Mouse (Mus musculus) cortical plate, adult 2 months (tissue): ENCODE measurements at regions not wholly inside any gene's neighbourhood (a gene's known extent, or its start where the extent isn't known, plus 50 kb on each side); places are given as distances from the start of the nearest gene placed in this dataset.
A peak's percentile ranks its signal among the peaks of the same experiment; 100 is the strongest.

Experiments
- H3K27ac ChIP-seq: fragments of 200-500 bp; 2 replicates; pipeline ENCODE4 v1.5.1; 2012; ENCODE audit warnings: low read length, control low read depth, inconsistent platforms; ENCODE audit not compliant: insufficient read depth
- H3K4me1 ChIP-seq: fragments of 200-500 bp; 2 replicates; pipeline ENCODE4 v1.6.1; 2011; ENCODE audit warnings: low read length; ENCODE audit not compliant: control insufficient read depth, insufficient read depth
- H3K4me3 ChIP-seq: fragments of 200-500 bp; 2 replicates; pipeline ENCODE4 v1.5.1; 2011; ENCODE audit warnings: mild to moderate bottlenecking, low read length, control low read depth; ENCODE audit not compliant: insufficient read depth
- CTCF ChIP-seq: fragments of 200-500 bp; IDR thresholded peaks from 2 replicates; pipeline ENCODE4 v1.5.1; 2011; ENCODE audit warnings: mild to moderate bottlenecking, control low read depth, low read length; ENCODE audit not compliant: insufficient read depth; ENCODE audit errors: extremely low read depth
- POLR2A ChIP-seq: fragments of 200-500 bp; IDR thresholded peaks from 2 replicates; pipeline ENCODE4 v1.6.1; 2011; ENCODE audit warnings: mild to moderate bottlenecking, low read length, control low read depth; ENCODE audit not compliant: insufficient read depth; ENCODE audit errors: extremely low read depth

DNA sequence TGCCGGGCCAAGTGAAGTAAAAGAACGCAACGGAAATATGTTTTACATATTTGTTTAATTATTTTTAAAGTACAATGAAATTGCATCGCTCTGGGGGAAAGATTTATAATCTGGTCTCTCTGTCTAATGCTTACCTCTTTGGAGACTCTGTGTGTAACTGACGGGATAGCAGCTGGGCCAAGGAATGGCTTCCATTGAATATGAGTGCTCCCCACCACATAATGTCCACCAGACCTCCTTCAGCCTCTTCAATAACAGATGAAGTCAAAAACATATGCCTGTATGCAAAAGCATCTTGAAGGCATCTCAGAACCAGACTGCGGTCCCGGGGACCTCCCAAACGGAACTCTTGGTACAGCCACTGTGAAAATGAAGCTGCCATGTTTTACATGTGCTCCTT lies 531.0 kb downstream of the Zfp536 start:
- TF ChIP-seq POLR2A (no peak), CTCF (no peak)
- H3K27ac ChIP-seq = no peak overlapping the region
- H3K4me1 ChIP-seq = no peaks in the 10 kb centered on the region
- no peak overlapping the region for H3K4me3 ChIP-seq

DNA sequence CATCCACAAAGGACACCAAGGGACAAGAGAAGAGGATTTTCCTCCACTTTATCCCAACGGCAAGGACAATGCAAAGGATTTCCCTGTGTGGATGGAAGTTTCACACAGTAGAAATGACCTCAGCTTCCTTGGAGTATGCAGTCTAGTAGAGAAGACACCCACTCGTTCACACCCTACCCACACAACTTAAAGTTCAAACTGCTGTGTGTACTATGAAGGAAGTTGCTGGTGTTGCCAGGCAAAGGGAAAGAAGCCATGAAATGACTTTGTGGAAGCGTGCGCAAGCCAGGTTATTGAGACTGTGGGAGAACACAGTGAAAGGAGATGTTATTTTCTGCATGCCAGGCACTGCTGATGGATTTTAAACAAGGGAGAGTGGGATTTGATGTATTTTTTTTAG lies 527.3 kb downstream of the Zfp536 start:
- no peak for TF ChIP-seq CTCF
- no peak for TF ChIP-seq POLR2A

DNA sequence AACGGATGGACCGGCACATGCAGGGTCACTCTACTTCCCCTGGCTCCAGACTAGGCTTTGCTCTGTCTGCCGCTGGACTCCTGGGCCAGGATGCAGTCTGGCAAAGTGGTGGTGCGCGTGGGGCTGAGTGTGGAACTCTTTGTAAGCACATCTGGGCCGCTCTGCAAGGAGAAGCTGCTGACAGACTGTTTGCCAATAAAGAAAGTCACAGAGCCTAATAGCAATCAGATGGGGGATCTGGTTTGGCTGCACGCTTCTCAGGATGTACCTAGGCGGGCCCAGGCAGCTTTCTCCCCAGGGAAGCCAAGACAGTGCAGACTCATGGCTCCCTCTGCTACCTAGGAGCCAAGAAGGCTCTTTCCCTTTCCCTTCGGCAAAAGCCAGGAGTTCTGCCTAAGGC lies 519.0 kb downstream of the Zfp536 start:
- no peaks in the 10 kb centered on the region for H3K4me1 ChIP-seq
- TF ChIP-seq POLR2A = no peak
- no peak for TF ChIP-seq CTCF
- H3K4me3 ChIP-seq = no peak overlapping the region
- H3K27ac ChIP-seq = no peak overlapping the region

More for the DNA sequence above, 527.3 kb downstream of the Zfp536 start:
- Histone ChIP-seq H3K27ac (no peak overlapping the region), H3K4me3 (no peak overlapping the region), H3K4me1 (no peaks in the 10 kb centered on the region)

DNA sequence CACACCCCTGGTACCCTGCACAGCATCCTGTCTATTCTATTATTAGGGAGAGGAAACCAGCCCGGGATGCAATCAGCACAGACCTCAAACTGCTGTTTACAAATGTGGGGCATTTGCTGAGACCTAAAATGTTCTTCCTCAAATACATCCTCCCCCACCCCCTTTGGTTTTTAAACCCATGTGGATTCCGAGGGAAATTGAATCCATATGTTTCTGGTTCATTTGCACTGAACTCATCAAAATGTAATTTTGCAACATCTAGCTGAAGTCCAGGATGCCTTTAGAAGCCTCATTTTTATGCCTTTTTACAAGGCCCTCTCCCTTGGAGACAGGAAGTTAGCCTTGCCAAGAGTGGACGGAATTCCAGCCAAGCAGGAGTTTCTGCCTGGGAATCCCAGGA lies 517.6 kb downstream of the Zfp536 start:
- Histone ChIP-seq H3K27ac (no peak overlapping the region), H3K4me3 (no peak overlapping the region), H3K4me1 (no peaks in the 10 kb centered on the region)
- TF ChIP-seq CTCF = no peak

DNA sequence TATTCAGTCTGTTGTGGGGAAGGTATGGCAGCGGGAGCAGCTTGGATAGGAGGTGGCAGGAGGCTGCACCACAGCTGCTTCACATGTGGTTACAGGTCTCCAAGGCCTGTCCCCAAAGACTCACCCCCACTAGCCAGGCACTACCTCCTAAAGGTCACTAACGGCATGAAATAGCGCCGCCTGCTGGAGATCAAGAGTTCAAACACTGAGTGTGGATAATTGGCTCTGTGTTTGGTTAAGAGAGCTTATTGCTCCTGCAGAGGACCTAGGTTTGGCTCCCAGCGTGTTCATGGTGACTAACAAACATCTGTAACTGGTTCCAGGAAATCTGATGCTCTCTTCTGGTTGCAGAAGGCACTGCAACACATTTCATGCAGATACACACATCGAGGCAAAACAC lies 514.1 kb downstream of the Zfp536 start:
- TF ChIP-seq POLR2A (no peak), CTCF (peak; percentile 15; the same call in 1 of the 2 replicates)
- H3K27ac ChIP-seq = no peak overlapping the region
- no peak overlapping the region for H3K4me3 ChIP-seq
- H3K4me1 ChIP-seq = no peaks in the 10 kb centered on the region

DNA sequence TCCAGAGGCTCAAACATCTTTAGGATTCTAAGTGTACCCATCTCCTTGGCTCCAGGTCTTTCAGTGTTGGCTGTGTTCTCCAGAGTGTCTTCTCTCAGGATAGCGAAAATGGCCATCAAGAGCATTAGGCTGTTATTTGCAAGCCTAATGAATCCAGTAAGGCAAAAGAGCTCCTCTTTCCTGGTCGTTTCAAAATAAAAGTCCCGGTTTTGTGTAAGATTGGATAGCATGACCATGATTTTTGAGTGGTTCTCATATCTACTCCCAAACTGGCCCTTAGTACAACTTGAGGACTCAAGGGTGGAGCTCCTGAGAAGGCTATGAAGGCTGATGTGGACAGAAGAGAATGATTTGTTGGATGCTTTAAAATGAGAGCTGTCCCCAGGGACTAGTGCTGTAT lies 510.6 kb downstream of the Zfp536 start:
- TF ChIP-seq CTCF (no peak), POLR2A (no peak)
- Histone ChIP-seq H3K27ac (no peak overlapping the region), H3K4me1 (no peaks in the 10 kb centered on the region), H3K4me3 (no peak overlapping the region)

DNA sequence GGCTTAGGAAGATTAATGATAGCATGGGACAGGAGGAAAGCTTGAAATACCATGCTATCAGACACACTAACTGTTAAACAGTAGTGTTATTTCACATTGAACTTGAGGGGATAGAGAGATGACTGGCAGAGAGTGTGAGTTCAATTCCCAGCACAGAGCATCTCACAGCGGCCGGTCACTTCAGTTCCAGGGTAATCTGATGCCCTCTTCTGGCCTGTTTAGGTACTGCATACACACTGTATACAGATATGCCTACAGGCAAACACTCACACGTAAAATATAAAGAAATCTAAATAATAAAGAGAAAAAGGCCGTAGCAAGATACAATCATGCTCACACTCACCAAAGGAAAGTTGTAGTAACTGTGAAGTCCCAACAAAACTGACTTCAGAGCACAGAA lies 506.0 kb downstream of the Zfp536 start:
- TF ChIP-seq CTCF (no peak), POLR2A (no peak)
- no peak overlapping the region for H3K4me3 ChIP-seq
- H3K27ac ChIP-seq = no peak overlapping the region
- no peaks in the 10 kb centered on the region for H3K4me1 ChIP-seq

DNA sequence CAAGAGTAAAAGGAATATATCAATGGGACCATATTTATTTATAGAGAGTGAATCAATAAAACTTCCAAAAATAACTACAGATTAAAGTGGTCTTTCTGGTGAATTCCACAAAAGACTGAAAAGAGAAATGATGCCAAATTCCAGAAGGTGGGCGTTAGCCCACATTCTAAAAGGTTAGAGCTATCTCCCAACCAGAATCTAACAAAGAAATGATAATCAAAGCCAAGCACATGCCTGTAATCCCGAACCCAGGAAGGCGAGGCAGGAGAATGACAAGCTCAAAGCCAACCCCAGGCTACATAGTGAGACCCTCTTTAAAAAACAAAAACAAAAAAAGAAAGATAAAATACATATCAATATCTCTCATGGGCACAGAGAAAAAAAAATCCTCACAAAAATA lies 502.6 kb downstream of the Zfp536 start:
- no peak overlapping the region for H3K4me3 ChIP-seq
- no peaks in the 10 kb centered on the region for H3K4me1 ChIP-seq
- no peak overlapping the region for H3K27ac ChIP-seq
- TF ChIP-seq CTCF (no peak), POLR2A (no peak)

DNA sequence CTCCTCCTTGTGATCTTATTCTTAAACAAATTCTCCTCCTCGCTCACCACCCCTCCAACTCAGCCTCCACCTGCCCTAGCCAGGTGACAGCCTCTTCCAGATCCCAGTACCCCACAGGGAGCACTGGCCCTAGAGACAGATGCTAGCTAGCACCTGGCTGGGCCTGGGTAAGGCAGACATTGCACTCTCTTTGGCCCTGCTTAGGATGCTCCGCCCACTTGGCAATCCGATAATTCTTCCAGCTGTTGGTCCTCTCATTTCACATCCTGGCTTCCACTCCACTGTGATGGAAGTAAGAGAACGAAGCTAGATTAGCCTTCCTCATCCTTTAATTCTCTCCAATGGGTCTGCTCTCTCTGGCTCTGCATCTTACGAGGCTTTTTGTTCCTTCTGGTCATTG lies 483.4 kb downstream of the Zfp536 start:
- Histone ChIP-seq H3K27ac (no peak overlapping the region), H3K4me1 (no peaks in the 10 kb centered on the region), H3K4me3 (no peak overlapping the region)
- no peak for TF ChIP-seq POLR2A
- no peak for TF ChIP-seq CTCF

DNA sequence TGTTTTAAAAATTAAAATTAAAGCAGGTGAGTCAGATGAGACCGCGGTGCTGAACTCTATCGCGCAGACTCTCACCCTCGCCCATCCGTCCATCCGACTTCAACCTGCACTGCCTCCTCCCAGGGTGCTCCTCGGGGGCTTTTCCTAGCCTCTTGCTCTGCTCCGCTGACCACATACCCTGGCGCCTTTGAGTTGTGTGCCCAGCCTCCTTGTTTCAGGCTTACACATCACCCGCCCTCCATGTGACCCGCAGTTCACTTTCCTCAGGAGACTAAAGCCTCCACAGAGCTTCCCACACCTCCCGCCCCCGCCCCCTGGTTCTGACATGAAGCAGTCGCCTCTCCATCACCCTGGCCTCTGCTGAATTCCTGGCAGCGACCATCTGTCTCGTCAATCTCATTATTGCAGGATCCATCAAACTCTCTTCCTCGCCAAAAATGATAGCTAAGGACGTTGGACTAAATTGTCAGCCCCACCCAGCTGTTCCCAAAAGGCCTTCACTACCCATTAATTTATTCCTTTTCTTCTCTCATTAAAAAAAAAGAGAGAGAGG lies 482.9 kb downstream of the Zfp536 start:
- H3K27ac ChIP-seq = no peak overlapping the region
- no peak overlapping the region for H3K4me3 ChIP-seq
- no peaks in the 10 kb centered on the region for H3K4me1 ChIP-seq
- no peak for TF ChIP-seq POLR2A
- no peak for TF ChIP-seq CTCF

DNA sequence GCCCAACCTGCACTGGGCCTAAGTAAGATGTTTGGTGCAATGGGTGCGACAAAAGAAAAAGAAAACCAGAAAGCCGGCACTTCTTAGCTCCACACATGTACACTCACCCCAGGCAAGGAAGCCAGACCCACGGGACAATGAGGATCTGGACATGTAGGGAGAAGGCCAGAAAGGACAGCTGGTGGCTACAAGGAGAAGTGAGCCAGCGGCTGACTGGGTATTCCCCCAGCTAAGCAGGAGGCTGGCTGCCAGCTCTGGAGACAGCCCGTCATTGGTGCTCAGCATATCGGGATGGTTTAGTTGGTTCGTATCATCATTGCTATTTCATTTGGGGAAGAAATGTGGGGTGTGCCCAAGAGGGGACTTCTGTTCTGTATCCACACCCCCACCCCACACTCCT lies 481.7 kb downstream of the Zfp536 start:
- Histone ChIP-seq H3K4me3 (no peak overlapping the region), H3K4me1 (no peaks in the 10 kb centered on the region; the same call in 1 of the 2 replicates)

DNA sequence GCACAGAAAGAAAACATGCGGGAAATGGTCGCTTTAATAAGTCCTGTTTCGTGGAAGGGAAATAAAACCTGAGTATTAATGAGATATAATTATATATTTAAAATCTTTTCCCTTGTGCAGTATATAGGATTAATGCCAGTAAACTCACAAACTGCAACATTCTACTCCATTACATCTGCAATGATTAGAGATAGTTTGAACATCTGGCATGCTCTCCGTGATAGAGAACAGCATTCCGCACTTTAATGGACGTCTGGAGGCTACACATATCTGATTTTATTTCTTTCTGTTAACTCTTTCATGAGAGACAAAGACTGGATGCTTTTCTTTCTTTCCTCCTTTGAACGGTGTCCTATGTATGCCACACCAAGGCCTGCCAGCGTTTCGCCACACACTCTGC lies 480.9 kb downstream of the Zfp536 start:
- H3K4me1 ChIP-seq = no peaks in the 10 kb centered on the region; the same call in 1 of the 2 replicates
- H3K27ac ChIP-seq = no peak overlapping the region
- no peak for TF ChIP-seq POLR2A
- TF ChIP-seq CTCF = no peak
- no peak overlapping the region for H3K4me3 ChIP-seq

More for the DNA sequence above, 481.7 kb downstream of the Zfp536 start:
- no peak overlapping the region for H3K27ac ChIP-seq
- TF ChIP-seq CTCF = no peak
- TF ChIP-seq POLR2A = no peak
